Mouse (Mus musculus): ENCODE measurements around the gene Stra8. TPM values are rescaled to one million over a fixed set of nuclear protein-coding genes. Genes with fewer than 3 reads are reported as not detected.

Stra8 gene
- polyA plus RNA-seq, 1 experiment from 2014 or later, result not detected

DNA sequence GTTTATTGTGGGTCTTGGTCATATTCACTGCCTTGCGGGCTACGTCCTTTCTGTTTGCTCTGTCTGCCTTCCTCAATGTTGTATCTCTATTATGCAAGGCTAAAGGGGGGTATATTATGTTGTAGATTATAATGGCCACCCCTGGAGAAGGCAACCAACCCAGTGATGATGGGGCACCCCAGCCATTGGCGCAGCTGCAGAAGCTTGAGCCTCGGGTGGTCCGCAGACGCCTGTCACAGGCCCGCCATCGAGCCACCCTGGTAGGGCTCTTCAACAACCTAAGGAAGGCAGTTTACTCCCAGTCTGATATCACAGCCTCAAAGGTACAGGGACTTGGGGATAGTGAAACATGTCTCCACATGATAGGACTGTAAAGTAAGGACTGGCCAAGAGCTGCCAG, 7.6 kb downstream of the Stra8 start:
- Histone ChIP-seq H3K4me1 (replicated peaks) (no peaks in the 10 kb centered on the region), H3K9ac (no peak overlapping the region), H3K27ac (no peak overlapping the region), H3K9me3 (no peaks in the 10 kb centered on the region), H3K4me3 (no peak overlapping the region), H3K36me3 (no peaks in the 10 kb centered on the region), H3K27me3 (no peaks in the 10 kb centered on the region), H3K4me2 (no peak overlapping the region)
- 93% methylated on average over 8 of the region's 8 CpGs for WGBS
- ATAC-seq (ENCODE audit: low FRiP score), result no peak

DNA sequence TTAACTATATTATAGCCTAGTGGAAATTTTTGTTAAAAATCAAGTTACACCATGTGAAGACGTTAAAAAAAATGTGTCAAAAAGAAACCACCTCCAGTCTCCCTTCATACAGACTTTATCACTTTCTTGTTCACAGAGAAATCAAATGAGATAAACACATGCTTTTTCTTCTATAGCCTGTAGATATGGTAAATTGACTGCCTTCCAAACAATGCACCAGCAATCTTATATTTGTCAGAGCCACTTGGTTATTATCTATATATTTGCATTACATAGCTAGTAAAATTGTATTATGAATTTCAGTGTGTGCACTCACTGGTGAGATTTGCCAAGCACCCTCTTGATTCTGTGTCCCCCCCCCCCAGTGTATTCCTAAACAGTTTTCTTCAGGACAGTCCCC, 12.7 kb downstream of the Stra8 start:
- Histone ChIP-seq H3K36me3 (no peaks in the 10 kb centered on the region), H3K4me1 (replicated peaks) (no peaks in the 10 kb centered on the region), H3K9ac (no peak overlapping the region), H3K4me3 (no peak overlapping the region), H3K4me2 (no peak overlapping the region), H3K27me3 (no peaks in the 10 kb centered on the region), H3K9me3 (no peaks in the 10 kb centered on the region), H3K27ac (no peak overlapping the region)
- 96% methylated on average over 1 of the region's 1 CpGs for WGBS
- no peak for ATAC-seq (ENCODE audit: low FRiP score)

DNA sequence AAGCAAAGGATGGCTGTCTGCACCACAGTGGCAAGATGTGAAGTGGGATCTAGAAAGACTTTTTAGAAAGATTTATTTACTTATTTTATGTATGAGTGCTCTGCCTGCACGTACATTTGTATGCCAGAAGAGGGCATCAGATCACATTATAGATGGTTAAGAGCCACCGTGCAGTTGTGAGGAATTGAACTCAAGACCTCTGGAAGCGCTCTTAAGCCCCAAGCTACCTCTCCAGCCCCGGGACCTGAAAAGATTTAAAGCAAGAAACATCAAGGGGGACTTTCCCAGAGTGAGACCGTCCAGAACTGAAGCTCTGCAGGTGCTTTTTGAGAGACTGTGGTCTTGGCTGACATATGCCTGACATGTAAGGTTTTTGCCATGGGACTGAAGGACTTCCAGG, 16.8 kb downstream of the Stra8 start:
- H3K27me3 ChIP-seq, result no peaks in the 10 kb centered on the region
- 73% methylated on average over 5 of the region's 5 CpGs for WGBS
- H3K9me3 ChIP-seq, result no peaks in the 10 kb centered on the region
- no peak overlapping the region for H3K4me2 ChIP-seq
- no peak for ATAC-seq (ENCODE audit: low FRiP score)
- H3K9ac ChIP-seq, result no peak overlapping the region
- no peak overlapping the region for H3K4me3 ChIP-seq
- no peak overlapping the region for H3K27ac ChIP-seq
- H3K4me1 ChIP-seq (replicated peaks), result no peaks in the 10 kb centered on the region
- no peaks in the 10 kb centered on the region for H3K36me3 ChIP-seq

DNA sequence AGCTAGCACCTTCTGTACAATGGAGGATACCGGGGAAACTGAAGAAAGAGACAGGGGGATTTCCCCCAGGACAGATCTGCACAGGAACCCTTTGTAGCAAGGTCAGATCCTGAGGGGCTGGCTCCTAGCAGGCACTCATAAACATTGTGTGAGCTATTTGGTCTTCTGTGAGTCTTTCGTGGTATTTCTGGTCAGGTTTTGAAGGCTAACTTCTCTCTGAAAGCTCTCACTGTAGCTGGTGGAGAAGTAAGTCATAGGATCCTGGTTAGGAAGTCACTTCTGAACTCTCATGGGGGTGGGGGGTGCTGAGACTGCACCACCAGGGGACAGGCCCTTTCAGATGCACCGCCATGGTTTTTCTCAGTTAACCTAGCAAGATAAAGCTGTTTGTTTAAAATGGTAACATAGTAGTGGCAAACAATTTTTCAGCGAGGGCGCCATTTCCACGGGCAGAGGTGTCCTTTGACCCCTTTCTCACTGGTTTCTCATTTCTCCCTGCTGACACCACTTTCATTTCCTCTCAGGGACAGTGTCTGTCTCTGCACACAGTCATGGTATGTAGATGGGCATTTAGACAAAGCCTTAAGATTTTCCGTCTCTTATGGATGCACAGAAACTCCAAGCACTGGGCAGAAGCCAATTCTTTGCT, 18.4 kb downstream of the Stra8 start:
- ATAC-seq (ENCODE audit: low FRiP score), result no peak
- Histone ChIP-seq H3K36me3 (no peaks in the 10 kb centered on the region), H3K4me3 (no peak overlapping the region), H3K27me3 (no peaks in the 10 kb centered on the region), H3K4me1 (replicated peaks) (no peaks in the 10 kb centered on the region), H3K27ac (no peak overlapping the region), H3K4me2 (no peak overlapping the region), H3K9me3 (no peaks in the 10 kb centered on the region), H3K9ac (no peak overlapping the region)
- 74% methylated on average over 7 of the region's 7 CpGs for WGBS

DNA sequence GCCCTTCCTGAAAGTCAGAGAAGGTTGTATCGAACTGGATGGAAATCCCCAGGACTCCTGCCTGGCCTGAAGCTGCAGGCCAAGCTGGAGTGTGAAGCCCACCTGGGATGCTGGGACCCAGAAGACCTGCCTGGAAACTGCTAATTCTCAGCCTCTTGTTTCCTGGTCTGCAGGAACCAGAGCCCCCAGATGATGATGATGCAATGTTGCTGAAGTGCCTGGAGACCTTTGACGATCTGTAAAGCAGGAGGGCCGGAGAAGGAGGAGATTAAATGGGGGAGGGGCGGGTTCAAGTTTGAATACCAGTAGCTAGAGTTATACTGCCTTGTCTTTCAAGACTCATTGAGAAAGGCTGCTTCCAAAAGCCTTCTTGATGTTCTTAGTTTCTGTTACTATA, 19.0 kb downstream of the Stra8 start:
- H3K27ac ChIP-seq, result no peak overlapping the region
- WGBS, result 60% methylated on average over 4 of the region's 4 CpGs
- no peaks in the 10 kb centered on the region for H3K27me3 ChIP-seq
- H3K4me3 ChIP-seq, result no peak overlapping the region
- no peaks in the 10 kb centered on the region for H3K36me3 ChIP-seq
- ATAC-seq (ENCODE audit: low FRiP score), result no peak
- no peaks in the 10 kb centered on the region for H3K4me1 ChIP-seq (replicated peaks)
- no peaks in the 10 kb centered on the region for H3K9me3 ChIP-seq
- H3K9ac ChIP-seq, result no peak overlapping the region
- no peak overlapping the region for H3K4me2 ChIP-seq

DNA sequence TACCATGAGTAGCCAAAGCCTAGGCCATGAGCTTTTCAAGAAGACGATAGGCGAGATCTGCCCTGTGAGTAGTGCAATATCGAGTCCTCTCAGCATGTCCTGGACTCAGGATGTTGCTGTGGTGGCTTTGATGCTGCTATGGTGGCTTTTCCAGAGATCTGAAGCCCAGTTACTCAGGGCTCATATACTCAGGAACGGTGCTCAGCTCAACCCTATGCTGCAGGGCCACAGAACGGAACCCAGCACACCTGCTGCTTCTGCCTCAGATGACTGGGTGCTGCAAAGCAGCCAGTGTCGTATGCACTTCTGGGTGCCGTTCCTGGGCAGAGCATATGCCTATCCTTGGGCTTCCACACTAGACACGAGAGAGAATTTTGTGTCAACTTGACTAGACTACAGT, 19.5 kb downstream of the Stra8 start:
- ATAC-seq (ENCODE audit: low FRiP score), result no peak
- H3K9ac ChIP-seq, result no peak overlapping the region
- H3K4me3 ChIP-seq, result no peak overlapping the region
- H3K4me1 ChIP-seq (replicated peaks), result no peaks in the 10 kb centered on the region
- H3K27ac ChIP-seq, result no peak overlapping the region
- no peaks in the 10 kb centered on the region for H3K27me3 ChIP-seq
- H3K4me2 ChIP-seq, result no peak overlapping the region
- no peaks in the 10 kb centered on the region for H3K9me3 ChIP-seq
- no peaks in the 10 kb centered on the region for H3K36me3 ChIP-seq
- 90% methylated on average over 8 of the region's 8 CpGs for WGBS

DNA sequence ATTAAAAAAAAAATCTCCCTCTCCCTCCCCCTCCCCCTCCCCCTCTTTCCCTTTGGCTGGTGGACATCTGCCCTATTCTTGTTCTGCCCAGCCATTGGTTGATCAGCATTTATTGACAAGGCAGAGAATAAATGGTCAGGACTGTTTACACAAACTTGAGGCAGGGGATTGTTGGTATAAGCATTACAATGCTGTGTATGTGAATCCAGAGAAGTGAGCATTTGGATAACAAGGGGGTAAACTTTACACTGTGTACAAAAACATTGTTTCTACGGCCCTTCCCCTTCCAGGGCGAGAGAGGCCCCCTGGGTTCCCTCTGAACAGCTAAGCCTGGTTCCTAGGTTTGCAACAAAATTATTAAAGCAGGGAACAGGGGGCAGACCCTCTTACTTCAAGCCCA, 21.5 kb downstream of the Stra8 start:
- no peak overlapping the region for H3K4me3 ChIP-seq
- no peaks in the 10 kb centered on the region for H3K27me3 ChIP-seq
- no peak for ATAC-seq (ENCODE audit: low FRiP score)
- WGBS, result 59% methylated on average over 2 of the region's 2 CpGs
- no peaks in the 10 kb centered on the region for H3K9me3 ChIP-seq
- no peak overlapping the region for H3K27ac ChIP-seq
- H3K9ac ChIP-seq, result no peak overlapping the region
- H3K4me1 ChIP-seq (replicated peaks), result no peaks in the 10 kb centered on the region
- H3K4me2 ChIP-seq, result no peak overlapping the region
- H3K36me3 ChIP-seq, result no peaks in the 10 kb centered on the region

DNA sequence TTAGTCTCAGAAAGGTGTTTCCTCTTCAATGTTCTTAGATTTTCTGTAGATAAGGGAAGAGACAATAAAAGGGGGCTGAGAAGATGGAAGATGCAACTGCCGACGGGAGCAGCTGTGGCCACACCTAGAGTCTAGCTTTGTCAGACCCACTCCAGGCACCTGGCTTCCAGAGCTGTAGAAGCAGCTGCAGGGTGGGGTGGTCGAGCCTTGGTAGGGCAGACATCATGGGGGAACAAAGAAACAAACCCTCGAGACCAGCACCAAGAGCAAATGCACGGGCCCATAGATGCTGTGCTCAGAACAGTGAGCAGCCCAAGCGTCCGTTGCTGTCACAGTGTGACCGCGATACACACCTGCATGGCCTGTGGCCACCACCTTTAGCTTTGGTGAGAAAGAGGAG, 22.5 kb downstream of the Stra8 start:
- Histone ChIP-seq H3K4me1 (replicated peaks) (no peaks in the 10 kb centered on the region), H3K9me3 (no peaks in the 10 kb centered on the region), H3K4me3 (no peak overlapping the region), H3K36me3 (no peaks in the 10 kb centered on the region), H3K9ac (no peak overlapping the region), H3K27ac (no peak overlapping the region), H3K4me2 (no peak overlapping the region), H3K27me3 (no peaks in the 10 kb centered on the region)
- ATAC-seq (ENCODE audit: low FRiP score), result no peak
- 87% methylated on average over 9 of the region's 9 CpGs for WGBS

DNA sequence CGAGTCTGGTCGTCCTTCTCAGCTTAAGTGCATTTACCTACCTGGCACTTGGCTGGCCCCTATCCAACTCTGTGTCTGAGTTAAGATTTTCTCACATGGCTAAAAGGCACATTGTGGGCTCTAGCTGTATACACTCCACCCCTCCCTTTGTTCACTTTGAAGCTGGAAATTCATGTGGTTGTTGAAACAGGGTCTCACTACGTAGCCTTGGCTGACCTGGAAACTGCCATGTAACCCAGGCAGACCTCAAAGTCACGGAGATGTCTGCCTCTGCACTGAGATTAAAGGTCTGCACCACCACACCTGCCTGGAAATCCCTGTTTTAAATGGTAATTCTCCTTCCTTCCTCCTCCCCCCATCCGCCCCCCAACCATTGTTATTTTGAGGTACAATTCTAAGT, 23.5 kb downstream of the Stra8 start:
- H3K27me3 ChIP-seq, result no peaks in the 10 kb centered on the region
- ATAC-seq (ENCODE audit: low FRiP score), result no peak
- H3K4me2 ChIP-seq, result no peak overlapping the region
- no peak overlapping the region for H3K4me3 ChIP-seq
- H3K36me3 ChIP-seq, result no peaks in the 10 kb centered on the region
- no peak overlapping the region for H3K9ac ChIP-seq
- no peaks in the 10 kb centered on the region for H3K9me3 ChIP-seq
- H3K4me1 ChIP-seq (replicated peaks), result peaks cover 2% of the 10 kb centered on the region; the same call in 1 of the 2 replicates
- WGBS, result 79% methylated on average over 5 of the region's 5 CpGs
- H3K27ac ChIP-seq, result no peak overlapping the region

DNA sequence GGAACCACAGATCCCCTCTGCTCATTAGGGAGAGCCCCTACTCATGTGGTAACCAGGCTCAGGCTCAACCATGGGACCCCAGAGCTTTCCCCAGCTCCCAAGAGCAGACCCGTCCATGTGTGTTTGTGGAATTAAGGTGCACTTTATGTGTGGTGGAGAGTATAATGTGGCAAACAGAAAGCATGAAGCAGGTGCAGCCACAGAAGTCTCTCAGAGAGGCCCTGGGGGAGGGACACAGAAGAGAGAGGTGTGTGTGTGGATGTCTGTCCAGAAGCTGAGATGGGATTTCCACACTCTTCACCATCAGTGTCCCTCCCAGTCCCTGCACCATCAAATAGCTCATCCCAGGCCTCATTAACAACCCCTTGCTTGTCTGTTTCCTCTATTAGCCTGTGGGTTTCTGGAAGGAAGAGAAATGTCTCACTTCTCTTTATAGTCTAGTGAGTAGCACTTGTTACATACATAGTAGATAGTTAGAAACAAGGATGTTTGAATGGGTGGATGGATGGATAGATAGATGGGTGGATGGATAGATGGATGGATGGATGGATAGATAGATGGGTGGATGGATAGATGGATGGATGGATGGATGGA, 26.6 kb downstream of the Stra8 start:
- WGBS, result 95% methylated on average over 1 of the region's 1 CpGs
- H3K9ac ChIP-seq, result no peak overlapping the region
- ATAC-seq (ENCODE audit: low FRiP score), result no peak
- no peaks in the 10 kb centered on the region for H3K9me3 ChIP-seq
- H3K4me3 ChIP-seq, result no peak overlapping the region
- no peak overlapping the region for H3K27ac ChIP-seq
- no peaks in the 10 kb centered on the region for H3K36me3 ChIP-seq
- 0 out of 2 replicates have a peak, but pooled peaks cover 3% of the 10 kb centered on the region for H3K27me3 ChIP-seq
- peaks cover 4% of the 10 kb centered on the region; the same call in 1 of the 2 replicates for H3K4me1 ChIP-seq (replicated peaks)
- no peak overlapping the region for H3K4me2 ChIP-seq

DNA sequence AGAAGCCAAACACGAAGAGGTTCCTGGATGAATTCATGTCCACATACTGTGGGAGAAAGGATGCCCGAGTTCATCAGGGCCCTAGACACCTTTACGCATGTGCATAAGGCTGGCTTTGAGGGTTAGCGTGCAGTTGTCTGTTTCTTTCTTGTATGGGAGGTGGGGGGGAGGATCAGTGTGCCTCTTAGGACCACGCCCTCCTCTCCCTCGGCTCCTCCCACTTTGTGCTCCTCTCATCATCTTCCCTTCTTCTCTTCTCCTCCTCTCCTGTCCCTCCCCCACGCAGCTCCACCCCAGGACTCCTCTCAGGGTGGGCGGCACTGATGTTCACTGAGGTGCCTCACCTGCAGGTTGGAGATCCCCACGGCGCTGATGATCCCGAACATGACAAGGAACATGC, 28.5 kb downstream of the Stra8 start:
- Histone ChIP-seq H3K27ac (no peak overlapping the region), H3K4me2 (peak overlapping the region; percentile 47), H3K9me3 (no peaks in the 10 kb centered on the region), H3K27me3 (0 out of 2 replicates have a peak, but pooled peaks cover 3% of the 10 kb centered on the region), H3K36me3 (no peaks in the 10 kb centered on the region), H3K9ac (no peak overlapping the region), H3K4me3 (peak overlapping the region; percentile 20), H3K4me1 (replicated peaks) (peaks cover 4% of the 10 kb centered on the region; the same call in 1 of the 2 replicates)
- peak; percentile 32; the same call in 1 of the 2 replicates for ATAC-seq (ENCODE audit: low FRiP score)
- 18% methylated on average over 11 of the region's 11 CpGs for WGBS

DNA sequence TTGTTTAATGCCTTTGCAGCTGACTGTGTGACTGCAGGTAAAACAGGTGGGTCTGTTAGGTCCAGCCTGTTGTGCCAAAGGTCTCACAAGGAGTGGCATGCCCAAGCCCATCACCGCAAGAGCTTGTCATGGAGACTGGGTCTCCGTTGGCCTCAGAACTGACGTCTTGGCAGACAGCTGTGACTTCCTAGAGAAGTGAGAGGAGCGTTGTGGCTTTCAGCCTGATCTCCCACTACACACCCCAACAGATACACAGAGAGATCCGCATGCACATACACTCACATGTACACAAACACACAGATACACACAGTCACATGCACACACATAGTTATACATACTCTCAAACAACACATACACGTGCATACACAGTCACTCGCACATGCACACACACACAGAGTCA, 31.6 kb downstream of the Stra8 start:
- no peak overlapping the region for H3K4me3 ChIP-seq
- no peak for ATAC-seq (ENCODE audit: low FRiP score)
- no peaks in the 10 kb centered on the region for H3K36me3 ChIP-seq
- H3K27me3 ChIP-seq, result 0 out of 2 replicates have a peak, but pooled peaks cover 3% of the 10 kb centered on the region
- H3K9me3 ChIP-seq, result no peaks in the 10 kb centered on the region
- WGBS, result 91% methylated on average over 7 of the region's 7 CpGs
- no peak overlapping the region for H3K9ac ChIP-seq
- peaks cover 17% of the 10 kb centered on the region for H3K4me1 ChIP-seq (replicated peaks)
- H3K4me2 ChIP-seq, result no peak overlapping the region
- H3K27ac ChIP-seq, result no peak overlapping the region

Data from hindbrain, embryonic 13.5 days (tissue).